Mouse (Mus musculus): ENCODE measurements around the gene Grin3a.
A peak's percentile ranks its signal among the peaks of the same experiment; 100 is the strongest.

Grin3a gene

GRCm38 (mm10) chr4:49845612-49845985 is at the start of gene Grin3a:
TSS of gene Grin3a (minus strand) at chr4:49845744.
- peak; percentile 35 for DNase-seq (ENCODE audit: low read depth, low spot score)

GRCm38 (mm10) chr4:49891835-49892301 is 46.3 kb upstream of the Grin3a start:
- DNase-seq (ENCODE audit: low read depth, low spot score) = no peak

GRCm38 (mm10) chr4:49877084-49877483 is 31.5 kb upstream of the Grin3a start:
- DNase-seq (ENCODE audit: low read depth, low spot score) = no peak

GRCm38 (mm10) chr4:49860611-49861010 is 15.1 kb upstream of the Grin3a start:
- DNase-seq (ENCODE audit: low read depth, low spot score) = no peak

- DNase-seq (ENCODE audit: low read depth, low spot score) = peak; percentile 11
These were observed 524 bp downstream of the Grin3a start for GRCm38 (mm10) chr4:49844828-49845611.

- DNase-seq (ENCODE audit: low read depth, low spot score) = no peak
These were observed 1.2 kb downstream of the Grin3a start for GRCm38 (mm10) chr4:49844274-49844827.

- peak; percentile 11 for DNase-seq (ENCODE audit: low read depth, low spot score)
These were observed 1.8 kb downstream of the Grin3a start for GRCm38 (mm10) chr4:49843787-49844186.

- DNase-seq (ENCODE audit: low read depth, low spot score) = no peak
These were observed 13.5 kb downstream of the Grin3a start for GRCm38 (mm10) chr4:49832035-49832434.

- DNase-seq (ENCODE audit: low read depth, low spot score) = no peak
These were observed 31.7 kb downstream of the Grin3a start for GRCm38 (mm10) chr4:49813852-49814251.

- no peak for DNase-seq (ENCODE audit: low read depth, low spot score)
These were observed 38.8 kb downstream of the Grin3a start for GRCm38 (mm10) chr4:49806791-49807190.

GRCm38 (mm10) chr4:49799338-49799737 is 46.2 kb downstream of the Grin3a start:
- DNase-seq (ENCODE audit: low read depth, low spot score) = no peak

- no peak for DNase-seq (ENCODE audit: low read depth, low spot score)
These were observed 56.6 kb downstream of the Grin3a start for GRCm38 (mm10) chr4:49788971-49789370.

- no peak for DNase-seq (ENCODE audit: low read depth, low spot score)
These were observed 102.7 kb downstream of the Grin3a start for GRCm38 (mm10) chr4:49742847-49743246.

- DNase-seq (ENCODE audit: low read depth, low spot score) = no peak
These were observed 103.6 kb downstream of the Grin3a start for GRCm38 (mm10) chr4:49741942-49742341.

- DNase-seq (ENCODE audit: low read depth, low spot score) = no peak
These were observed 104.5 kb downstream of the Grin3a start for GRCm38 (mm10) chr4:49740796-49741766.

- DNase-seq (ENCODE audit: low read depth, low spot score) = no peak
These were observed 106.0 kb downstream of the Grin3a start for GRCm38 (mm10) chr4:49739561-49739960.

- DNase-seq (ENCODE audit: low read depth, low spot score) = no peak
These were observed 116.2 kb downstream of the Grin3a start for GRCm38 (mm10) chr4:49729326-49729725.

GRCm38 (mm10) chr4:49723908-49724307 is 121.6 kb downstream of the Grin3a start:
- DNase-seq (ENCODE audit: low read depth, low spot score) = no peak

GRCm38 (mm10) chr4:49691405-49692194 is 153.9 kb downstream of the Grin3a start:
- no peak for DNase-seq (ENCODE audit: low read depth, low spot score)

- peak; percentile 59 for DNase-seq (ENCODE audit: low read depth, low spot score)
These were observed 156.8 kb downstream of the Grin3a start for GRCm38 (mm10) chr4:49688594-49689288.

GRCm38 (mm10) chr4:49681812-49682211 is 163.7 kb downstream of the Grin3a start, which contains the start of gene Ppp3r2:
TSS of gene Ppp3r2 (minus strand) at chr4:49682024.
- no peak for DNase-seq (ENCODE audit: low read depth, low spot score)
